Mouse (Mus musculus): ENCODE measurements around the gene Gm4847. TPM values are rescaled to one million over a fixed set of nuclear protein-coding genes. Genes with fewer than 3 reads are reported as not detected.

The Gm4847 gene
- total RNA-seq (2021), result not detected
- long read RNA-seq, experiment 1, result 0 reads
- long read RNA-seq, experiment 2, result 0 reads

- no peak for DNase-seq (ENCODE audit: low spot score in 2 of 2)
Observed at GRCm38 (mm10) chr1:166647593-166647992, at the start of gene Gm4847. TSS of gene Gm4847 (minus strand) at chr1:166647693.

GRCm38 (mm10) chr1:166681745-166682144 lies 34.3 kb upstream of the Gm4847 start, which contains the start of gene Fmo9:
TSS of gene Fmo9 (minus strand) at chr1:166681845.
- DNase-seq (ENCODE audit: low spot score in 2 of 2), result no peak

GRCm38 (mm10) chr1:166669264-166669663 lies 21.8 kb upstream of the Gm4847 start:
- DNase-seq (ENCODE audit: low spot score in 2 of 2), result no peak

- DNase-seq (ENCODE audit: low spot score in 2 of 2), result no peak
Observed at GRCm38 (mm10) chr1:166660800-166661199, 13.3 kb upstream of the Gm4847 start.

Small RNA genes within 50 kb of the gene (microRNA-seq; reads per million reads assigned to microRNA genes)
- gene Gm22992, result not detected

Other genes starting within 250 kb of the Gm4847 start
- 10 to 100 TPM; 35.3 to 36.0 TPM for gene Pogk, start 237.8 kb downstream of the Gm4847 start, total RNA-seq (2021)
- gene Gm4846, start 150.1 kb downstream of the Gm4847 start, total RNA-seq (2021), result under 1 TPM in 1 of 2 experiments, not detected in 1; 0.17 TPM
- not detected for gene Fmo9, start 34.2 kb upstream of the Gm4847 start, total RNA-seq (2021)

All from adrenal gland, postnatal 4 days (tissue).